Mouse (Mus musculus) bone marrow macrophage, adult 2 months (primary cell): Measurements from ENCODE around the gene Oxct2a.

Source experiments
- CTCF ChIP-seq: IDR thresholded peaks from 2 replicates; pipeline ENCODE4 v1.5.1; 2012; ENCODE audit warnings: low read depth, mild to moderate bottlenecking, low read length, moderate library complexity
- POLR2A ChIP-seq: IDR thresholded peaks from 2 replicates; pipeline ENCODE4 v1.6.1; 2012; ENCODE audit warnings: mild to moderate bottlenecking, low read depth, low read length, borderline replicate concordance

- TF ChIP-seq POLR2A (no peak), CTCF (no peak)
These were observed 43.3 kb downstream of the Oxct2a start for GRCm38 (mm10) chr4:123280117-123280516.
